Mouse (Mus musculus) heart, embryonic 11.5 days (tissue): ENCODE measurements around the gene Fam173a. TPM values are rescaled to one million over a fixed set of nuclear protein-coding genes. Genes with fewer than 3 reads are reported as not detected.

Source experiments
- ATAC-seq: fragments of 200-750 bp; cut with Nextera tagmentation; replicated peaks from 2 replicates; pipeline ENCODE4 v1.8.0; 2017; ENCODE audit warnings: moderate library complexity; ENCODE audit not compliant: insufficient number of reproducible peaks, low FRiP score, low TSS enrichment
- H3K27ac ChIP-seq: fragments of 300-500 bp; sonication (generic); 2 replicates; pipeline ENCODE4 v1.5.1; 2014; ENCODE audit warnings: mild to moderate bottlenecking, low read depth, low read length
- H3K27me3 ChIP-seq: fragments of 300-500 bp; sonication (generic); 2 replicates; pipeline ENCODE4 v1.6.1; 2014; ENCODE audit warnings: mild to moderate bottlenecking, low read length, mixed read lengths; ENCODE audit not compliant: control insufficient read depth, insufficient read depth
- H3K36me3 ChIP-seq: fragments of 300-500 bp; sonication (generic); 2 replicates; pipeline ENCODE4 v1.6.1; 2014; ENCODE audit warnings: mild to moderate bottlenecking, low read length, moderate library complexity, mixed read lengths; ENCODE audit not compliant: control insufficient read depth, insufficient read depth
- H3K4me1 ChIP-seq: fragments of 300-500 bp; sonication (generic); 2 replicates; pipeline ENCODE4 v1.6.1; 2014; ENCODE audit warnings: low read length; ENCODE audit not compliant: control insufficient read depth, insufficient read depth
- H3K4me2 ChIP-seq: fragments of 300-500 bp; sonication (generic); 2 replicates; pipeline ENCODE4 v1.6.1; 2014; ENCODE audit warnings: mild to moderate bottlenecking, moderate library complexity
- H3K4me3 ChIP-seq: fragments of 300-500 bp; sonication (generic); 2 replicates; pipeline ENCODE4 v1.5.1; 2014; ENCODE audit warnings: low read depth, low read length
- H3K9ac ChIP-seq: fragments of 300-500 bp; sonication (generic); 2 replicates; pipeline ENCODE4 v1.6.1; 2014; ENCODE audit warnings: mild to moderate bottlenecking, low read depth, low read length, moderate library complexity
- H3K9me3 ChIP-seq: fragments of 300-500 bp; sonication (generic); replicated peaks from 2 replicates; pipeline ENCODE4 v1.6.1; 2016; ENCODE audit warnings: low read length; ENCODE audit not compliant: control insufficient read depth
- WGBS: fragments of 180-500 bp; shearing (Covaris S2); extraction: QIAGEN DNeasy Blood & Tissue Kit; methylation state at CpG from one replicate; pipeline ENCODE4 v1.1.7; 2014; ENCODE audit not compliant: insufficient replicate concordance; 5-methylcytosine and 5-hydroxymethylcytosine counted together
- polyA plus RNA-seq: library from polyadenylated mRNA; unstranded; fragments of >200 nt; fragmentation: Nextera tagmentation; extraction: Ambion mirVana; gene quantifications from 2 replicates; pipeline ENCODE4 v1.2.1, GENCODE M21; 2014

Gene Fam173a
- polyA plus RNA-seq, 1 experiment from 2014 or later, result 74.0 TPM

DNA sequence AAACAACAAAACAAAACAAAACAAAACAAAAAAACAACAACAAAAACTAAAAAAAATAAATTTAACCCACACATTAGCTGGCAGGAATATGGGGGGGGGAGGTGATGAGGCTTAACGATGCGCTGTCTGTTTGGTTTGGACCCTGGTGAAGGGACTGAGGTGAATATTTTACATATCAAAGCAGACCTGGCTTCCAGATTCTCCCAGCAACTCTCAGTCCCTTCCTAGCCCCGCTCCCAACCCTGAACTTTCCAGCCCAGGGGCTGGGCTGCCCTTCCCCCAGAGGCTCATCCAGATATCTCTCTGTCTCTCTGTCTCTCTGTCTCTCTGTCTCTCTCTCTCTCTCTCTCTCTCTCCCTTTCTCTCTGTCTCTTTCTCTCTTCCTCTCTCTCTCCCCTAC lies 30.1 kb downstream of the Fam173a start:
- Histone ChIP-seq H3K9ac (no peak overlapping the region), H3K27me3 (peaks cover 2% of the 10 kb centered on the region; the same call in 1 of the 2 replicates), H3K9me3 (no peaks in the 10 kb centered on the region), H3K4me3 (no peak overlapping the region), H3K4me2 (no peak overlapping the region), H3K27ac (no peak overlapping the region), H3K36me3 (no peaks in the 10 kb centered on the region), H3K4me1 (no peaks in the 10 kb centered on the region)
- ATAC-seq, result no peak
- WGBS, result 35% methylated on average over 3 of the region's 3 CpGs

DNA sequence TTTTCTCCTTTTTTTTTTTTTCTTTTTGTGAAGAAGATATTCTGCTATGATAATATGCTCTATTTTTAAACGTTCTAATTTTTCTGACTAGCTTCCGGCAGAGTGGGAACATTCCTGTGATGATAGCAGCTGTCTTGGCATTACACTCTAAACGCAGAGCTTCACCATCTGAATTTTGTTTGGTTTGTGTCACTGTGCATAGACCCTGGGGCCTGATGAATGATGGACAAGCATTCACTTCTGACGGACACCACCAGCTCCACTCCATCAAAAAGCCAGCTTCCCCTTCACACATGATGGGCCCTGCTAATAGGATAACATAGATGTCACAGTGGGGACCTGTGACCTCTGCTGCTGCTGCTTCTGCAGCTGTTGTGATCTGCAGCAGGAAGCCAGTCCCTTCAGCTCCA lies 31.1 kb downstream of the Fam173a start:
- H3K4me2 ChIP-seq, result no peak overlapping the region
- no peaks in the 10 kb centered on the region for H3K36me3 ChIP-seq
- no peaks in the 10 kb centered on the region for H3K4me1 ChIP-seq
- no peak for ATAC-seq
- H3K9me3 ChIP-seq, result no peaks in the 10 kb centered on the region
- H3K9ac ChIP-seq, result no peak overlapping the region
- no peak overlapping the region for H3K27ac ChIP-seq
- WGBS, result 43% methylated on average over 4 of the region's 4 CpGs
- H3K27me3 ChIP-seq, result peaks cover 2% of the 10 kb centered on the region; the same call in 1 of the 2 replicates
- H3K4me3 ChIP-seq, result no peak overlapping the region

DNA sequence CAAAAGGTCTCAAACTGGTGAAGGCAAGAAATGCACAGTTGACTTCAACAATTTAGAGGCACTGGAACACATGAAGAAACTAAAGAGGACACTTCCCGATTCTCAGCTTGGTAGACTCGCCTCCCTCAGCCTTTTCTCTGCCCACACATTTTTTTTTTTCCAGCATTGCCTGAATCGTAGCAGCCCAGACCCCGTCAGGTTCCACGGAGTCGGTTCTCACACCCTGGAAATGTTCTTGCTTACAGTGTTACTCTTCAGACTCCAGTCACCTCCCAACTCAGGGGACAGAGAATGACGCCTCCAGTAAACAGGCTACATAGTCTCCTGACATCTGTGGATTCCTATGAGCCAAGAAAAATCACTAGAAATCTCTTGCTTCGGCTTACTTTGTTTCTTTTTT lies 32.6 kb downstream of the Fam173a start:
- peaks cover 4% of the 10 kb centered on the region; the same call in 1 of the 2 replicates for H3K4me1 ChIP-seq
- no peak overlapping the region for H3K4me2 ChIP-seq
- no peak overlapping the region for H3K9ac ChIP-seq
- H3K4me3 ChIP-seq, result no peak overlapping the region
- WGBS, result 64% methylated on average over 8 of the region's 8 CpGs
- no peak overlapping the region for H3K27ac ChIP-seq
- no peaks in the 10 kb centered on the region for H3K9me3 ChIP-seq
- H3K36me3 ChIP-seq, result no peaks in the 10 kb centered on the region
- ATAC-seq, result no peak
- H3K27me3 ChIP-seq, result no peaks in the 10 kb centered on the region

DNA sequence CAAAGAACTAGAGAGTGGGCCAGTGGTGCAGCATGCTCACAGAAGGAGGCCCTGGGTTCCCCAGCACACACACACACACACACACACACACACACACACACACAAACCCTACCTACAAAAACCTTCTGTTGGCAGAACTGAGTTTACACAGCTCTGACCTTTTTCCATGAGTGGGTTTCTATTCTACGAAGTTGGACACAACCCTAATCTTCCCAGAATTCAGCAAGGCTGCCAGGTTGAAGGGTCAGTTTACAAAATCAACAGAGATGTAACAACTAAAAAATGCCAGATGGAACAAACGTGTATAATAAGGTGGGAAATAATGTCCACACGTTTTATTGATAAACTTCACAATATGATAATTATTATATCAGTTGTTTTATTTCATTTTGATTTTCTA lies 35.0 kb downstream of the Fam173a start:
- ATAC-seq, result no peak
- Histone ChIP-seq H3K4me3 (no peak overlapping the region), H3K36me3 (no peaks in the 10 kb centered on the region), H3K4me2 (no peak overlapping the region), H3K9me3 (no peaks in the 10 kb centered on the region), H3K9ac (no peak overlapping the region), H3K27ac (no peak overlapping the region), H3K27me3 (no peaks in the 10 kb centered on the region), H3K4me1 (peaks cover 4% of the 10 kb centered on the region; the same call in 1 of the 2 replicates)
- 57% methylated on average over 3 of the region's 3 CpGs for WGBS

DNA sequence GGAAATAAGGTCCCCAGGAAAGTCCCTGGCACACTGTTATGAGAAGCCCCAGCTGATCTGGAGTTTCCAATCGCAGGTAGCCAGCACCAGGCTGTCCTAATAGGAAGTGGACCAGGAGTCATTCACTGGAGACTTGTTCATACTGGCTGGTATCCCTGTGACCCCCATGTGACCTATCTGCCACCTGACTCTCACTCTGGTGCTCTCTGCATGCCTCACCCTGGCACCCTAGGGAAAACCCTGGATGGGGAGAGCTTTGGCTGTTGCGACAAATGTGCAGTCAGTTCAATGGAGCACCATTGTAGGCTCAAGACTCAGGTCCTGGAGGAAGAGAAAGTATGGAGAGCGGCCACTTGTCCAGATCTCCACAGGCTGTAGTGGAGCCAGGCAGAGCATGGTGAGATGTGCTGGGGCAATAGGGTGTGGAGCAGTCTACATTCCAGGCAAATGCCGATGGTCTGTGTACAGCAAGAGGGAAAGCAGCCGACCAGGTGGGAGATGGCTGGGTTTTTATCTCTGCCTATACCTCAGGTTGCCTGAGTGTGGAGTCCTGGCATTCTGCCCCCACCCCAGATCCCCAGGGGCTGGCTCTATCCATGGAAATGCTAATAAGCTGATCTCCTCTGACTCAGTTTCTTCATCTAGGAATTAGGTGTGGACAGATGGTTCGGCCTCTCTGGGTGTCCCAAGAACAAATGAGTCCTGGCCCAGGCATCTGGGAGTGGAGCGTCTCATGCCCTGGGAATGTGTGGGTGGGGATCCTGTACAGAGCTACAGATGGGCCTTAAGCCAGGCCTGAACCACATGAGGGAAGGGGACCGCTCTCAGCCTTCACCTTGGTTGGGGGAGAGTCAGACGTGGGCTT lies 36.1 kb downstream of the Fam173a start:
- Histone ChIP-seq H3K4me3 (no peak overlapping the region), H3K36me3 (no peaks in the 10 kb centered on the region), H3K9me3 (no peaks in the 10 kb centered on the region), H3K9ac (no peak overlapping the region), H3K27me3 (no peaks in the 10 kb centered on the region), H3K27ac (no peak overlapping the region), H3K4me1 (peaks cover 5% of the 10 kb centered on the region), H3K4me2 (no peak overlapping the region)
- ATAC-seq, result no peak; the same call in 1 of the 2 replicates
- 61% methylated on average over 9 of the region's 9 CpGs for WGBS

DNA sequence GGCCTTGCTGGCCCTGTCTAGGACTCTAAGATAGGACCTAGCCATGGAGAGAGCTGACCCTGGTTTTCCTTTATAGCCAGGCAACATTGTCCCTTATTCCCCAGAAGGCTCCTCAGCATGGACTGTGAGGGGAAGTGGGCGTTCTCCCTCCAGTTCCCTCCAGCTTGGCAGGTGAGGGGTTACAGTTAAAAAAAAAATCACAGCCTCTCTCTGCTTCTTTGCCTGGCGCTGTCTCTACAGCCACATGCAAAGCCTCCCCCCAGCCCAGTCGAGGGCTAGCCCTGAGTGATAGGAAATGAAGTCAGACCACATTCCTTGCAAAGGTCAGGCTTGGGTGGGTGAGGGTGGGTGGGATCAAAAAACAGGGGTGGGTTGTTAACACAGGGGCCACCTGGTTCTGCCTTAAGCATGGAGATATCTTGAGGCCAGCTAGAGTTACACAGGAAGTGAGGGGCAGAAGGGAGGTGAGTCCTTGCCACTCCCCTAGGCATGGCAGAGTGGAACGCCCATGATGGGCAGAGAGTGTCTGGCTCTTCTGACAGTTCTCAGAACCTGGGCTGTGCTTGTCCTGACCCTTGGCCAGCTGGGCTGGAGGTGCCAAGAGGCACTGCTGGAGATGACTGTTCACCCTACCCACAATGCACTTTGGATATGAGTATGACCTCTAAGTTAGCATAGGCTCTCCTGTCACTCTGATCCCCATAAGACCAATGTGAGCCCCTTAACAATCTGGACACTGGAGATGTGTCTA lies 36.9 kb downstream of the Fam173a start:
- no peak overlapping the region for H3K4me2 ChIP-seq
- H3K4me1 ChIP-seq, result peaks cover 10% of the 10 kb centered on the region
- H3K4me3 ChIP-seq, result no peak overlapping the region
- no peak overlapping the region for H3K9ac ChIP-seq
- 0 out of 2 replicates have a peak, but pooled peaks have one; percentile 27 for ATAC-seq
- no peaks in the 10 kb centered on the region for H3K9me3 ChIP-seq
- no peak overlapping the region for H3K27ac ChIP-seq
- H3K36me3 ChIP-seq, result no peaks in the 10 kb centered on the region
- 28% methylated on average over 4 of the region's 4 CpGs for WGBS
- H3K27me3 ChIP-seq, result no peaks in the 10 kb centered on the region

DNA sequence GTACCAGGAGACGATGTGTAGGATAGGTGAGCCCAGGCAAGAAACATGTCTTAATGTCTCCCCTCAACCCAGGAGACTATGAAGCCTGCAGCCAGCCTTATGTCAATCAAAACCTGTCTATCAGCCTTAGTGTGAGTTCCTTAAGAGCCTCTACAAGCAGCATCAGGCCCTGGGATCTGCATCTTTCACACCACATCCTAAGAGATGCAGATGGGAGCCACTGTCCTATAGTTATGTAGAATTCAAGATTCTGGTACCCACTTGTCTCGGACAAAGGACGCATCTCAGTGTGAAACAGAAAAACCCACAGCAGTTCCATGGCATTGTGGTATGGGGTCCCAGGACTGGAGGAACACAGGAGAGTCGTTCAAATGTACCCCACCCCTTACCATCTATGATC lies 37.6 kb downstream of the Fam173a start:
- H3K9me3 ChIP-seq, result no peaks in the 10 kb centered on the region
- H3K27me3 ChIP-seq, result no peaks in the 10 kb centered on the region
- no peak overlapping the region for H3K27ac ChIP-seq
- H3K4me3 ChIP-seq, result no peak overlapping the region
- H3K9ac ChIP-seq, result no peak overlapping the region
- WGBS, result 76% methylated on average over 4 of the region's 4 CpGs
- no peaks in the 10 kb centered on the region for H3K36me3 ChIP-seq
- no peak overlapping the region for H3K4me2 ChIP-seq
- no peak for ATAC-seq
- peaks cover 10% of the 10 kb centered on the region for H3K4me1 ChIP-seq

DNA sequence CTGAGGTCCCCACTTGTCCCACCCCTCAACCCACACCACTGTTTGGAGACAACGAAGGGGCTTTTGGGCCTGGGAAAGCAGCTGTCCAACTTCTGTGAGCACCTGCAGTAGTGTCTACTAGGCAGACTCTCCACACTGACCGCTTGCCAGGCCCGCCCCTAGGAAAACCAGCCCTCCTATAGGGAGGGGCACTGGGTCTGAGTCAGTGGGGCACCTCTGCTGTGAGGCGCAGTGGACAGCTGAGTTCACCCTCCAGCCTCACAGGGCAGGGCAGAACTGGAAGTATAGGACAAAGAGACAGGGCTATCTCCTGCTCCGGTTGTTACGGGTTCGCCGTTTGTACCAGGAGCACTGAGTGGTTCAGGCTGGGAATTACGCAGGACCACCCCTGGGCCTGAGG lies 38.5 kb downstream of the Fam173a start, which contains the start of gene Msln:
Gene Msln (minus strand): TSS at position 138 of the 400 bp plus-strand sequence.
- no peaks in the 10 kb centered on the region for H3K27me3 ChIP-seq
- H3K4me3 ChIP-seq, result no peak within 1 kb of the TSS
- no peaks in the 10 kb centered on the region for H3K9me3 ChIP-seq
- H3K36me3 ChIP-seq, result no peaks in the 10 kb centered on the region
- H3K9ac ChIP-seq, result no peak within 1 kb of the TSS
- no peak within 1 kb of the TSS for H3K4me2 ChIP-seq
- no peak within 1 kb of the TSS for H3K27ac ChIP-seq
- peaks cover 10% of the 10 kb centered on the region for H3K4me1 ChIP-seq
- ATAC-seq, result no peak
- 83% methylated on average over 9 of the region's 9 CpGs for WGBS
